Mouse (Mus musculus): ENCODE results near the gene Acan. TPM values are rescaled to one million over a fixed set of nuclear protein-coding genes. Genes with fewer than 3 reads are reported as not detected.

Gene Acan
- total and polyA plus RNA-seq, 3 experiments = not detected

- Histone ChIP-seq H3K27ac (ENCODE audit: control insufficient read depth, low read depth, low read length) (no peak overlapping the region), H3K79me2 (ENCODE audit: control insufficient read depth, insufficient read depth, low read length, poor library complexity) (no peaks in the 10 kb centered on the region), H3K9ac (ENCODE audit: control insufficient read depth, low read depth, low read length, poor library complexity, severe bottlenecking) (no peak overlapping the region), H3K36me3 (ENCODE audit: control insufficient read depth in 1 of 2, insufficient read depth in 2 of 2, low read length in 2 of 2) (no peaks in the 10 kb centered on the region), H3K4me3 (ENCODE audit: control insufficient read depth in 1 of 2, insufficient read depth in 1 of 2, low read depth in 2 of 2, low read length in 2 of 2) (no peak overlapping the region), H3K27me3 (ENCODE audit: control insufficient read depth in 1 of 2, insufficient read depth in 2 of 2, low read length in 2 of 2) (peaks cover 10% of the 10 kb centered on the region in 2 experiments; a peak in 3 of 4 replicates), H3K9me3 (replicated peaks; ENCODE audit: insufficient read depth, low read length) (no peaks in the 10 kb centered on the region), H3K4me1 (ENCODE audit: control insufficient read depth in 1 of 2, insufficient read depth in 2 of 2, low read length in 2 of 2) (no peaks in the 10 kb centered on the region)
- TF ChIP-seq POLR2AphosphoS5 (IDR thresholded peaks at IDR 0.05; ENCODE audit: borderline replicate concordance, low read depth, low read length) = no peak
- TF ChIP-seq POLR2A (IDR thresholded peaks at IDR 0.05; ENCODE audit: control insufficient read depth in 1 of 2, insufficient read depth in 1 of 2, low read depth in 1 of 2, low read length in 2 of 2, poor library complexity in 1 of 2) = no peak
- no peak for TF ChIP-seq NELFE (IDR thresholded peaks at IDR 0.05; ENCODE audit: low read depth, low read length)
- TF ChIP-seq ZNF384 (IDR thresholded peaks at IDR 0.05; ENCODE audit: low read depth, low read length) = no peak
- TF ChIP-seq POLR2AphosphoS2 (IDR thresholded peaks at IDR 0.05; ENCODE audit: low read length) = no peak
- no peak for TF ChIP-seq EP300 (IDR thresholded peaks at IDR 0.05; ENCODE audit: low read depth in 1 of 2, low read length in 2 of 2)
- no peak for TF ChIP-seq ZMIZ1 (IDR thresholded peaks at IDR 0.05; ENCODE audit: low read depth, low read length)
- no peak for DNase-seq (ENCODE audit: low read depth, low spot score)
Observed at GRCm38 (mm10) chr7:79068231-79068630, 14.9 kb downstream of the Acan start.

GRCm38 (mm10) chr7:79079212-79079611 is 25.9 kb downstream of the Acan start:
- no peak for DNase-seq (ENCODE audit: low read depth, low spot score)
- Histone ChIP-seq H3K79me2 (ENCODE audit: control insufficient read depth, insufficient read depth, low read length, poor library complexity) (no peaks in the 10 kb centered on the region), H3K36me3 (ENCODE audit: control insufficient read depth in 1 of 2, insufficient read depth in 2 of 2, low read length in 2 of 2) (no peaks in the 10 kb centered on the region), H3K27me3 (ENCODE audit: control insufficient read depth in 1 of 2, insufficient read depth in 2 of 2, low read length in 2 of 2) (peaks cover 3% of the 10 kb centered on the region in 2 experiments), H3K9me3 (replicated peaks; ENCODE audit: insufficient read depth, low read length) (no peaks in the 10 kb centered on the region), H3K27ac (ENCODE audit: control insufficient read depth, low read depth, low read length) (no peak overlapping the region), H3K4me1 (ENCODE audit: control insufficient read depth in 1 of 2, insufficient read depth in 2 of 2, low read length in 2 of 2) (no peaks in the 10 kb centered on the region), H3K9ac (ENCODE audit: control insufficient read depth, low read depth, low read length, poor library complexity, severe bottlenecking) (no peak overlapping the region), H3K4me3 (ENCODE audit: control insufficient read depth in 1 of 2, insufficient read depth in 1 of 2, low read depth in 2 of 2, low read length in 2 of 2) (no peak overlapping the region)
- no peak for TF ChIP-seq MAFK (IDR thresholded peaks at IDR 0.05; ENCODE audit: borderline replicate concordance, low read depth, low read length)
- TF ChIP-seq RCOR1 (IDR thresholded peaks at IDR 0.05; ENCODE audit: low read depth, low read length) = no peak

- Histone ChIP-seq H3K27me3 (ENCODE audit: control insufficient read depth in 1 of 2, insufficient read depth in 2 of 2, low read length in 2 of 2) (peaks cover 1 to 3% of the 10 kb centered on the region in 2 experiments; a peak in 3 of 4 replicates), H3K9ac (ENCODE audit: control insufficient read depth, low read depth, low read length, poor library complexity, severe bottlenecking) (no peak overlapping the region), H3K4me3 (ENCODE audit: control insufficient read depth in 1 of 2, insufficient read depth in 1 of 2, low read depth in 2 of 2, low read length in 2 of 2) (no peak overlapping the region), H3K4me1 (ENCODE audit: control insufficient read depth in 1 of 2, insufficient read depth in 2 of 2, low read length in 2 of 2) (no peaks in the 10 kb centered on the region), H3K36me3 (ENCODE audit: control insufficient read depth in 1 of 2, insufficient read depth in 2 of 2, low read length in 2 of 2) (no peaks in the 10 kb centered on the region), H3K9me3 (replicated peaks; ENCODE audit: insufficient read depth, low read length) (no peaks in the 10 kb centered on the region), H3K79me2 (ENCODE audit: control insufficient read depth, insufficient read depth, low read length, poor library complexity) (no peaks in the 10 kb centered on the region), H3K27ac (ENCODE audit: control insufficient read depth, low read depth, low read length) (no peak overlapping the region)
- peak; percentile 51 for DNase-seq (ENCODE audit: low read depth, low spot score)
- TF ChIP-seq GABPA (IDR thresholded peaks at IDR 0.05; ENCODE audit: low read depth, low read length) = no peak
- TF ChIP-seq CTCF (IDR thresholded peaks at IDR 0.05 in 2 of 3, conservative IDR thresholded peaks at IDR 0.05 in 1 of 3; ENCODE audit: control insufficient read depth in 1 of 3, insufficient read depth in 1 of 3, low read depth in 2 of 3, low read length in 3 of 3, poor library complexity in 1 of 3, severe bottlenecking in 1 of 3) = peak; percentile 59 to 90 (median 80)
- TF ChIP-seq USF2 (IDR thresholded peaks at IDR 0.05; ENCODE audit: borderline replicate concordance in 1 of 2, insufficient read depth in 1 of 2, low read depth in 1 of 2, low read length in 2 of 2) = no peak
- TF ChIP-seq JUND (IDR thresholded peaks at IDR 0.05; ENCODE audit: low read depth, low read length) = no peak
- TF ChIP-seq MEF2A (IDR thresholded peaks at IDR 0.05; ENCODE audit: extremely low read depth, insufficient replicate concordance, low read depth, low read length, poor library complexity, severe bottlenecking) = no peak
- TF ChIP-seq UBTF (IDR thresholded peaks at IDR 0.05; ENCODE audit: borderline replicate concordance, insufficient read depth, low read depth, low read length) = no peak
- TF ChIP-seq NELFE (IDR thresholded peaks at IDR 0.05; ENCODE audit: low read depth, low read length) = no peak
- TF ChIP-seq RCOR1 (IDR thresholded peaks at IDR 0.05; ENCODE audit: low read depth, low read length) = no peak
- peak; percentile 76 for TF ChIP-seq RAD21 (IDR thresholded peaks at IDR 0.05; ENCODE audit: low read depth, low read length)
- no peak for TF ChIP-seq KAT2A (conservative IDR thresholded peaks at IDR 0.05; ENCODE audit: low read depth, low read length)
- TF ChIP-seq SMC3 (IDR thresholded peaks at IDR 0.05; ENCODE audit: low read depth, low read length) = peak; percentile 86
- TF ChIP-seq POLR2A (IDR thresholded peaks at IDR 0.05; ENCODE audit: control insufficient read depth in 1 of 2, insufficient read depth in 1 of 2, low read depth in 1 of 2, low read length in 2 of 2, poor library complexity in 1 of 2) = no peak
- peak; percentile 64 for TF ChIP-seq ZC3H11A (IDR thresholded peaks at IDR 0.05; ENCODE audit: low read depth, low read length)
- no peak for TF ChIP-seq MXI1 (IDR thresholded peaks at IDR 0.05; ENCODE audit: low read depth, low read length)
- TF ChIP-seq MAX (IDR thresholded peaks at IDR 0.05; ENCODE audit: low read length) = no peak
- no peak for TF ChIP-seq ZMIZ1 (IDR thresholded peaks at IDR 0.05; ENCODE audit: low read depth, low read length)
- TF ChIP-seq MAZ (IDR thresholded peaks at IDR 0.05; ENCODE audit: low read depth, low read length) = no peak
- no peak for TF ChIP-seq ETS1 (IDR thresholded peaks at IDR 0.05; ENCODE audit: low read depth, low read length)
Observed at GRCm38 (mm10) chr7:79080572-79081399, 27.5 kb downstream of the Acan start.
